Mouse (Mus musculus) heart, postnatal 0 days (tissue): Measurements from ENCODE around the gene Rpl28.

Experiments used
- CTCF ChIP-seq: IDR thresholded peaks from 2 replicates; pipeline ENCODE4 v1.5.1; 2016; ENCODE audit warnings: antibody characterized with exemption, control low read depth, low read depth
- EP300 ChIP-seq: IDR thresholded peaks from 2 replicates; pipeline ENCODE4 v1.6.1; 2016; ENCODE audit warnings: antibody characterized with exemption, low read depth

DNA sequence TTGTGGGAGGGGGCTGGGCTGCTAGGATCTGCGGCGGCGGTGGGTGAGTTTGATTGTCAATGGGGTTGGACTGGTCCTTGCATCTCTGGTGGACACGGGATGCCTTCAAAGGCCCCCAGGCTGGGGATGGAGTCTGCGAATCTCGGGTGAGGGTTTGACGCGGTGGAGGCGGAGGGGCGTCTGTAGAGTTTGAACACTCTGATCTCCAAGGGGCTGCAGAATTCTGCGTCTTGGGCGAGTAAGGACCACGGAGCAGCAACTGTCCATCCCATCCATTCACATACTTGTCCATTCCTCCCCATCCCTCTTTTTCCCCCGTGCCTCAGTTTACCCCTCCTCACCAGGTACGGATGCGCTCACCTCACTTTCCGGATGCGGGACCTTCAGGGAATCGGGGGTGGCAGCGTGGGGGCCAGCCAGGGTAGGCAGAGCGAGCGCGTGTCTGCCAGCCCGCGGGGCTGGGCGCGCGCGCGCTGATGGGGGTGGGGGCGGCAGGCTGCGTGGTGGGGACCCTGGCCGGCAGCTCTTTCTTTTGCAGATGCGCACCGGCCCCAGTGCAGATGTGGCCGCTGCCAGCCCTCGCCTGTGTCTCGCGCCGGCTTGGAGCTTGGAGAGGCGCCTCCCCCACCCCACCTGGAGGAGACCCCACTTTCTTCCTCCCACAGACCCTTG is 51.7 kb downstream of the Rpl28 start, which contains the start of gene Shisa7:
- TF ChIP-seq CTCF (no peak), EP300 (no peak)
